Mouse (Mus musculus): ENCODE measurements around the gene Zfp553. TPM values are rescaled to one million over a fixed set of nuclear protein-coding genes. Genes with fewer than 3 reads are reported as not detected.

Zfp553 gene
- total and polyA plus RNA-seq, 3 experiments, result 9.8 to 17.4 (median 15.0) TPM

DNA sequence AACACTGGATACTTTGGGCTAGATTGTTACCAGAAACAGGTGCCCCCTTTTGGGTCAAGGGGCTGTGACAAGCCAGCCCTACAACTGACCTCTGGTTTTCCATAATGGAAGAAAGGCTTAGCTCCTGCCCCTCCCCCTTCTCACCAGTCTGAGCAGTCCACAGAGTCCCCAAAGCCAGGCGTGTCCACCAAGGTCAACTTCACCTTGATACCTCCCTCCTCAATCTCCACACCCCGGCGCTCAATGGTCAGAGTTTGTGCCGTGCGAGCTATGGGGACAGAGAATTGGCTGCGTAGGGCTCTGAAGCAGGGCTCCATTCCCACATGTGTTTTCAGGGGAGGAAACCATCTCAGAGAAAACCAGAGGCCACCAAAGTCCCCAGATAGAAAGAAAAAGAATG, 15.4 kb upstream of the Zfp553 start:
- H3K27me3 ChIP-seq (replicated peaks), result no peaks in the 10 kb centered on the region
- peaks cover 4% of the 10 kb centered on the region for H3K9me3 ChIP-seq (replicated peaks; ENCODE audit: low read length)
- in situ Hi-C loops (cut with MboI; ENCODE audit: low pct_ligation_motif_present, low pct_unique_long_range_greater_than_20kb, low sequenced_read_pairs), result no loop called here
- peaks cover 26 to 43% of the 10 kb centered on the region in 2 experiments for H3K36me3 ChIP-seq (replicated peaks in 1 of 2; ENCODE audit: control insufficient read depth in 1 of 2, insufficient read depth in 1 of 2, low read length in 1 of 2)
- peak overlapping the region; percentile 81 for H3K4me2 ChIP-seq (ENCODE audit: insufficient read depth, low read depth, poor library complexity, severe bottlenecking)
- dilution Hi-C loops (cut with MboI; ENCODE audit: extremely low pct_ligation_motif_present, extremely low pct_unique_long_range_greater_than_20kb, low sequenced_read_pairs), result no loop called here
- DNase-seq (ENCODE audit: extremely low read depth), result no peak
- TF ChIP-seq JUN (IDR thresholded peaks at IDR 0.05; ENCODE audit: insufficient read depth, low read depth, low read length) (no peak), MYC (IDR thresholded peaks at IDR 0.05; ENCODE audit: low read depth, low read length) (no peak), UBTF (IDR thresholded peaks at IDR 0.05; ENCODE audit: low read depth, low read length) (0 out of 2 replicates have a peak, but pooled peaks have one; percentile 4), BHLHE40 (IDR thresholded peaks at IDR 0.05; ENCODE audit: low read depth, low read length) (no peak), IRF4 (IDR thresholded peaks at IDR 0.05; ENCODE audit: low read depth, low read length) (no peak), EP300 (IDR thresholded peaks at IDR 0.05; ENCODE audit: low read length) (no peak), CTCF (conservative IDR thresholded peaks at IDR 0.05 in 1 of 2, IDR thresholded peaks at IDR 0.05 in 1 of 2; ENCODE audit: low read depth in 2 of 2, low read length in 2 of 2) (no peak), HCFC1 (IDR thresholded peaks at IDR 0.05; ENCODE audit: low read depth, low read length) (no peak), SMC3 (IDR thresholded peaks at IDR 0.05; ENCODE audit: low read depth, low read length) (no peak)
- H3K27ac ChIP-seq (ENCODE audit: insufficient read depth, low read depth), result peak overlapping the region; percentile 75; the same call in 1 of the 2 replicates
- H3K4me3 ChIP-seq (replicated peaks in 1 of 3; ENCODE audit: low read depth in 2 of 3, low read length in 2 of 3, poor library complexity in 1 of 3), result peak overlapping the region; percentile 67 to 80 (median 70)
- H3K9ac ChIP-seq (ENCODE audit: insufficient read depth, low read depth), result peak overlapping the region; percentile 62
- H3K79me2 ChIP-seq (replicated peaks; ENCODE audit: control insufficient read depth, extremely low read depth, insufficient read depth, poor library complexity, severe bottlenecking), result peaks cover 18% of the 10 kb centered on the region
- H3K4me1 ChIP-seq (ENCODE audit: control insufficient read depth in 1 of 2, insufficient read depth in 2 of 2), result peaks cover 19 to 63% of the 10 kb centered on the region in 2 experiments

DNA sequence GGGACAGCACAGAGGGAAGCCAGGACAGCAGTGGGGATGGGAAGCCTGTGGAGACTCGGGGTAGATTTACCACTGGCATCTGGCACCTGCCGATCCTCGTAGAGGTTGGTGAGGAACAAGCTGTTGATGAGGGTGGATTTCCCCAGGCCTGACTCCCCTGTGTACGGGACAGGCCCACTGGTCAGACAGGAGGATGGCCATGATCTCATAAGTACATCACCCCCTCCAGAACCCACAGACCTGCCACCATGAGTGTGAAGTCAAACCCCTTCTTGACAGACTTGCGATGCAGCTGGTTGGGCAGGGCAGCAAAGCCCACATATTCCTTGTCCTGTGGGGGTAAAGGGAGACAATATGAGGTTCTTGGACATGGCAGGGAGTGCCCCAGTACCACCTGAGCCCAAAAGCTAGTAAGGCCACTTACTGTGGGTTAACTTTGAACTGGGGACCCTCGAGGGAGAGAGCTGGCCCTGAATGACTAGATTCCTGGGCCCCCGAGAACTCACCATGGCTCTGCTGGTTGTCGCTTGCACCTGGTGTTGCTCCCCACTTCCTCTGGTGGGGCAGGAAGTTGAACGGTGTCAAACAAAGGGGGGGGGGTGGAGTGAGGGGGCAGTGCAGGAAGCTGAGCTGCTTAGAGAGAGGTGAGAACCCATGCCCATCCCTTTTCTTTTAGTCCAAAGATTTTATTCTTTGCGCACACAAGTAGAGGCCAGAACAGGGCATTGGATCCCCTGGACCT, 14.8 kb upstream of the Zfp553 start:
- DNase-seq (ENCODE audit: extremely low read depth), result peak; percentile 61
- Histone ChIP-seq H3K9ac (ENCODE audit: insufficient read depth, low read depth) (peak overlapping the region; percentile 62), H3K4me1 (ENCODE audit: control insufficient read depth in 1 of 2, insufficient read depth in 2 of 2) (peaks cover 19 to 61% of the 10 kb centered on the region in 2 experiments), H3K36me3 (replicated peaks in 1 of 2; ENCODE audit: control insufficient read depth in 1 of 2, insufficient read depth in 1 of 2, low read length in 1 of 2) (peaks cover 26 to 37% of the 10 kb centered on the region in 2 experiments), H3K4me3 (replicated peaks in 1 of 3; ENCODE audit: low read depth in 2 of 3, low read length in 2 of 3, poor library complexity in 1 of 3) (peak overlapping the region; percentile 67 to 80 (median 70)), H3K79me2 (replicated peaks; ENCODE audit: control insufficient read depth, extremely low read depth, insufficient read depth, poor library complexity, severe bottlenecking) (peaks cover 18% of the 10 kb centered on the region), H3K4me2 (ENCODE audit: insufficient read depth, low read depth, poor library complexity, severe bottlenecking) (peak overlapping the region; percentile 81), H3K9me3 (replicated peaks; ENCODE audit: low read length) (peaks cover 4% of the 10 kb centered on the region), H3K27me3 (replicated peaks) (no peaks in the 10 kb centered on the region), H3K27ac (ENCODE audit: insufficient read depth, low read depth) (peak overlapping the region; percentile 75)
- dilution Hi-C loops (cut with MboI; ENCODE audit: extremely low pct_ligation_motif_present, extremely low pct_unique_long_range_greater_than_20kb, low sequenced_read_pairs) (no loop called here), in situ Hi-C loops (cut with MboI; ENCODE audit: low pct_ligation_motif_present, low pct_unique_long_range_greater_than_20kb, low sequenced_read_pairs) (no loop called here)
- TF ChIP-seq GABPA (IDR thresholded peaks at IDR 0.05; ENCODE audit: insufficient replicate concordance, low read depth, low read length) (no peak), TCF12 (IDR thresholded peaks at IDR 0.05; ENCODE audit: low read depth, low read length) (peak; percentile 66; the same call in 1 of the 2 replicates), MEF2A (IDR thresholded peaks at IDR 0.05; ENCODE audit: borderline replicate concordance, low read depth, low read length) (peak; percentile 14; the same call in 1 of the 2 replicates), MYC (IDR thresholded peaks at IDR 0.05; ENCODE audit: low read depth, low read length) (no peak), HCFC1 (IDR thresholded peaks at IDR 0.05; ENCODE audit: low read depth, low read length) (peak; percentile 55; the same call in 1 of the 2 replicates), KAT2A (IDR thresholded peaks at IDR 0.05; ENCODE audit: insufficient replicate concordance, low read length) (0 out of 2 replicates have a peak, but pooled peaks have one; percentile 28), ZKSCAN1 (IDR thresholded peaks at IDR 0.05; ENCODE audit: borderline replicate concordance, low read depth, low read length) (no peak), MXI1 (IDR thresholded peaks at IDR 0.05; ENCODE audit: low read depth, low read length) (peak; percentile 22; the same call in 1 of the 2 replicates), EP300 (IDR thresholded peaks at IDR 0.05; ENCODE audit: low read length) (no peak), ELF1 (IDR thresholded peaks at IDR 0.05; ENCODE audit: low read depth, low read length) (peak; percentile 78), ETS1 (conservative IDR thresholded peaks at IDR 0.05; ENCODE audit: low read depth, low read length) (peak; percentile 36), POLR2A (IDR thresholded peaks at IDR 0.05; ENCODE audit: low read depth, low read length) (peak; percentile 74; the same call in 1 of the 2 replicates), JUND (conservative IDR thresholded peaks at IDR 0.05; ENCODE audit: low read depth, low read length) (no peak), NELFE (IDR thresholded peaks at IDR 0.05; ENCODE audit: low read depth, low read length) (peak; percentile 18; the same call in 1 of the 2 replicates), BHLHE40 (IDR thresholded peaks at IDR 0.05; ENCODE audit: low read depth, low read length) (peak; percentile 42), TBP (conservative IDR thresholded peaks at IDR 0.05; ENCODE audit: low read depth, low read length) (0 out of 2 replicates have a peak, but pooled peaks have one; percentile 20), RCOR1 (conservative IDR thresholded peaks at IDR 0.05; ENCODE audit: low read depth, low read length) (no peak), UBTF (IDR thresholded peaks at IDR 0.05; ENCODE audit: low read depth, low read length) (0 out of 2 replicates have a peak, but pooled peaks have one; percentile 15), MAZ (IDR thresholded peaks at IDR 0.05; ENCODE audit: low read depth, low read length) (peak; percentile 84), NRF1 (IDR thresholded peaks at IDR 0.05; ENCODE audit: low read depth, low read length) (no peak), IRF4 (IDR thresholded peaks at IDR 0.05; ENCODE audit: low read depth, low read length) (no peak)
